Mouse (Mus musculus): ENCODE measurements around the gene Myh11.
"Not testable (repeated sequence)": the region's sequence is repeated elsewhere in the genome, so short reads cannot be mapped to it uniquely, and the experiment has no call there.

Myh11 gene

DNA sequence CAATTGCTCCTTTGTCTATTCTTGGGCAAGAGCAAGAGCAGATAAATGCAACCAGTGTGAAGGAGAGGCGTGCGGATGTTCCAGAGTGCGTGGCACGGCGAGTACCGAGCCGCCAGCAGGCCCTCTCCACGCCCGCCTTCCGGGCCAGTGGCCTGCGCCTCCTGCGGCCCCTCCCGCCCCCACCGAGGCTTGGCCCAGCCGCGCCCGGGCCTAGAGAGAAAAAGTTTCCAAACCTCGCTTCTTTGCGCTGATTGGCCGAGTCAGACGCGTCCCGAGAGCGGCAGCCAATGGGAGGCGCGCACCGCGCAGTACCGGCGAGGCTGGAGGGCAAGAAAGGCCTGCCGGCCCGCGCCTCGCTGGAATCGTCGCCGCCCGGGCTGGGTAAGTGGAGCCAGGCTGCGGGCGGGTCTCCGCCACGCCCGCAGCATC lies 128.2 kb downstream of the Myh11 start, which contains the start of the genes Nde1 and Marf1:
Gene Nde1, plus strand, starts transcription at position 288 of the 429 bp plus-strand sequence.
Gene Marf1, minus strand, starts transcription at position 364 of the 429 bp plus-strand sequence.
- DNase-seq, result peak; percentile 100

DNA sequence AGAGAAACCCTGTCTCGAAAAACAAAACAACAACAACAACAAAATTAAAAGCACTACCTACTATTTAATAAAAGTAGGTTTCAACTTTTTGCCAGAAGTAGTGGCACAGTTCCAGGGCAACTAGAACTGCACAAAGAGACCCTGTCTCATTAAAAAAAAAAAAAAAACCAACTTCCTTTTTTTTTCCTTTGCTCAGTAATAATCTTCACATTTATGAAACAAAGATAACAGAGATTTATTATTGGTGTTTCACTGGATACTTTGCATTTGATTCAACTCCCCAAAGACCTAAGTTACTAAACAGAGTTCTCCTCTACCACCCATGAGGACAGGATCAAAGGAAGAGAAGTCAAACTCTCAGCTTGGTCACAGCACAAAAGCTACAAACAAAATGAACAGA lies 130.2 kb downstream of the Myh11 start:
- DNase-seq, result no peak

DNA sequence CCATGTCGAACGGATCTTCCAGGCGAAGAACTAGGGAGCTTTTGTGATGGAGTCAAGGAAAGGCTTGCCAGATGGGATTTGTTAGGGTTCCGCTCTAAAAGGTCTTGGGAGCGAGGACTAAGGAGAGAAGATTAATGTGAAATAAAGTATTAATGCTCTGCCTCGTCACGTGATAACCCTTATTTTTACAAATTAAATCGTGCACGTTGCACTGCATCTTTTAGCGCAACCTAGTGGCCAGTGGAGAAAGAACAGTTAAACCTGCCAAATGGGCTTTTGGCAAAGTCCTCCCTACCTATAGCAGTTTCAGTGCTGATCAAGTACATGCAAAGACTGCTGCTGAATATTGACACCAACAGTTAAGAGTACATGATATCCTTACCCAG lies 131.4 kb downstream of the Myh11 start:
- no peak for DNase-seq

DNA sequence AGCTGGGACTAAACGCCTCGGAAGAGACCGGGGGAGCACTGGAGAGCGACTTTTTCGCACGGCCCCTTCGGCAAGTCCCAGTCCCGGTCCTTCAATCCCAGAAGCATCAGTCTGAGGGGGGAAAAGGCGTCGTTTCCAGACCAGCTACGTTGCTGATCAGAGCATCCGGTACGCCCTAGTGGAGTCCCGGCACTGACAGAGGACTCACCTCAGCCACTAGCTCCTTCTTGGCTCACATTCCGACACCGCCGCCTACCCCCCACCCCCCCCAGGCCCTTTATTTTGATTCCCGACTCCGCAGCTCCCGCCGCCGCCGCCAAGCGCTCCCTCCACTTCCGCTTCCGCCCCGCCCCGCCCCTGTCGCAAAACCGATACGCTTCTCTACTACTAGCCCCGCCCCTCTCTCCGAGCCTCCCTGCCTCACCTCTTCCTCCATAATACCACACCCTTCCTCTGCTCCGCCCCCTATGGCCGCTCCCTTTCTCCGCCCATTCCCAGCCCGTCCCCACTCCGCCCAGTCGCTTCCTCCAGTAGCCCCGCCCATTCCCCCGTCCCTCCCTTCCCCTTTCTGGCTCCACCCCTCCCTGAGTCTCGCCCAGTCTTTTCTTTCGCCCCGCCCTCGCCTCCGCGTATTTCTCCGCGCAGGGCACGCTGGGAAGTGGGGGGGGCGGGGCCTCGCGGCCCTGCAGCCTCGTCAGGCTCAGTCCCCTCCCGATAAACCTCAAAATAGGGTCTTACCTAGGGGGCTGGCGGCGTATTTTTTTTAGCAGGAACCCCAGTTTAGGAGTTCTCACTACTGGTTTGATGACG lies 132.0 kb downstream of the Myh11 start:
- peak; percentile 100 for DNase-seq

GRCm38 (mm10) chr16:14158536-14158935 lies 132.6 kb downstream of the Myh11 start:
- DNase-seq, result no peak

DNA sequence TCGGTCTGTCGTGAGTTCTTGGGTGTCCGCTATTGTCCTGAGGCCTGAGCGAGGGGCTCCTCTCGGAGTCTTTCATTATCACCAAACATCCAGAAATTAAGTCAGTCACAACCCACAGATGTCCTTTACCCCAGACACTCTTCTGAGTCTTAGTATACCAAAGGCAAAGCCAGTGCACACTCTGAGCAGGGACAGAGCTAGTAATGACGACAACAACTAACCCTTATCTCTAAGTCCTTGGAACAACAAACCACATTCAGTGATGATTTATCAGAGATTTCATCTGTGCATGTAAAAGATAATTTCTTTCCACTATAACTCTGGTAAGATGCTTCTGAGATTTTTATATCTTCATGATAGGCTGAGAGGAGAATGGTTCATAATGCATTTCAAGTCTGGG lies 134.9 kb downstream of the Myh11 start:
- no peak for DNase-seq

DNA sequence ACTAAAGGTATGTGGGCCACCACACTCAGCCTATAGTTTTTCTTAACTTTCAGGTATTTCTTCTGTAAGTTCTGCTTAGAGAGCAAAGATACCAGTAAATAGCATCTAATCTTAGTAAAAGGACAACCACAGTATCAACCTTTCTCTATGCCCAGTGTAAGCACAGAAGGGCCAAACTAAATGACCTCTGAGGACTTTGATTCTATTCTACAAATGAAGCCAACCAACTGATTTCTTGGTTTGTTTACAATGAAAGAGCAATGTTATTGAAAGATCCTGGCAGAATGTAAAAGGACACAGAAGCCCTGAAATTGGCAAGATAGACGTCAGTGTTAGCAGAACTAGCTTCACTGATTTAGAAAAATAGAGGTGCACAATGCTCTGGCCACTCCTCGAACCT lies 135.5 kb downstream of the Myh11 start:
- not testable (repeated sequence) for DNase-seq

DNA sequence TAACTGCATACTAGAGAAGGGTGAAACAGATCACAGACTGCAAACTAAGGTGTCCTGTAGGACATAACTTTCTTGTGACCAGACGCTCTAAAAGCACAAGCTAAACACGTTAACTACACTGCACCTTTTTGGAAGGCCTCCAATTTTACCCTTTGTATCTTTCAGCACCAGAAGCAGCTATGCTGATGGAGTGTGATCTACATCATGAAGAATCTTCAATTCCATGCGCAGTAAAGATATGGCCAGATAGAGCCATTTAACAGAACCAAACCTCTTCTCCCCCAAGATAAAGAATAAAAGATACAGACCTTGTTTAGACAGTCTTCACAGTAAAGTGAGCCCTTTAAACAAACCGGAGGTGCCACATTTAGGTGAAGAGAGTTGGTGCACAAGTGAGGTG lies 139.5 kb downstream of the Myh11 start:
- DNase-seq, result no peak

DNA sequence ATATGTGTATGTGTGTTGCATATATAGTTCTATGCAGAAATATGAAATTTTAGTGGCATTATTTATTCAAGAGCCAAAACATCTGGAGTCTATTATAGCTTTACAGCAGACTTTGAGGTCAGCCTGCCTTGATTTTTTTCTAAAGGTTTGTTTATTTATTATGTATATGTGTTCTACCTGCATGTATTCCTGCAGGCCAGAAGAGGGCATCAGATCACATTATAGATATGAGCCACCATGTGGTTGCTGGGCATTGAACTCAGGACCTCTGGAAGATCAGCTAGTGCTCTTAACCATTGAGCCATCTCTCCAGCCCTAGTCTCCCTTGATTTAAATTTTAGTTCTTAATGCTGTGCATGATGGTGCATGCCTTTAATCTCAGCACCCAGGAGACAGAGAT lies 143.5 kb downstream of the Myh11 start:
- no peak for DNase-seq
